Mouse (Mus musculus): Measurements from ENCODE around the gene Arhgap29. TPM values are rescaled to one million over a fixed set of nuclear protein-coding genes. Genes with fewer than 3 reads are reported as not detected.

Gene Arhgap29
- polyA plus RNA-seq, 1 experiment = 6.3 TPM

DNA sequence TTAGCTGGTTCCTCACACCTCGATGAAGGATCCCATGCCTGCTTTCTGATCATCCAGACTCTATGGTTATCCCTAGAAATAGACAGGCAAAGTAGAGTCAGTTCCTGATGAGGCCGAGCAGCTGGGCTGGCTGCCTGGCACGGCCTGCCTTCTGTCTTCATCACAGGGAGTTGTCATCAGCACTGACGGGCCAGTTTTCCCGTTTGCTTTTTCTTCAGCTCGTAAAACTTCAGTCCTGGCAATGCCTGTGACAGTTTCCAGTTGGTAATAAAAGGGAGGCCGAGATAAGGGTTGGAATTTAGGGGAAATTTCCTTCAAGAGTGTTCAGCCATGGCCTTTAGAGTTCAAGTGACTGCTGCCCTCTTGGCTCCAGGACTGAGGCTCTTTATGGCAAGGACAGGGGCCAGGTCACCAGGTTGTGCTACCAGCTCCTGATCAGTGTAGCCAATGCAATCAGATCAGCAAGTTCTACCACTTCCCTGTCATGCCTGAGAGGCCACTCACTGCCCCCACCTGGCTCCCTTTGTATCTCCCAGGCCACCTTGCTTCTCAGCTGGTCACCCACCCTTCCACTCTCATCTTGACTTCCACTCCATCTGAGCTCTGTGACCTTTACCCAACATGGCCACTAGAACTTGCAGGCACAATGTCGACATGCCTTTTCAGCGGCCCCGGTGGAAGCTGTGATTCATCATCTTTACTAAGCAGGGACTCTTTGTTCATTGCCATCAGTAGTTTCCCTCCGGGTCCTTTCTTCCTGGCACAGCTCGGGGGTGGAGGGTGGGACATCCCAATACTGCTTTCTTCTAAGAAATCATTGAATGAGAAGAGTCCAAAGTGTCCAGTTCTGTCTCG is 112.4 kb downstream of the Arhgap29 start:
- no peak for DNase-seq
- WGBS = 90% methylated on average over 13 of the region's 13 CpGs
- H3K36me3 ChIP-seq (ENCODE audit: control insufficient read depth, insufficient read depth, low read length) = no peaks in the 10 kb centered on the region
- TF ChIP-seq CTCF (IDR thresholded peaks at IDR 0.05; ENCODE audit: borderline replicate concordance, control insufficient read depth, extremely low read depth, insufficient read depth, low read length, poor library complexity) (no peak), POLR2A (IDR thresholded peaks at IDR 0.05; ENCODE audit: control insufficient read depth, extremely low read depth, insufficient read depth, low read length, poor library complexity) (no peak)
- H3K27me3 ChIP-seq (ENCODE audit: control insufficient read depth, insufficient read depth, low read length) = no peaks in the 10 kb centered on the region
- H3K4me1 ChIP-seq (replicated peaks; ENCODE audit: control insufficient read depth, insufficient read depth, low read length) = no peaks in the 10 kb centered on the region
- H3K27ac ChIP-seq (ENCODE audit: control insufficient read depth, insufficient read depth, low read length) = no peak overlapping the region
- H3K4me3 ChIP-seq (ENCODE audit: control insufficient read depth, insufficient read depth, low read length) = no peak overlapping the region

Other genes starting within 250 kb of the Arhgap29 start
- 4.6 and 6.3 TPM in 2 replicates for gene F3, start 229.0 kb upstream of the Arhgap29 start, polyA plus RNA-seq (2012; rRNA removed)
- 5.1 and 5.4 TPM in 2 replicates for gene Abcd3, start 137.2 kb upstream of the Arhgap29 start, polyA plus RNA-seq (2012; rRNA removed)
- gene Abca4, start 91.9 kb downstream of the Arhgap29 start, polyA plus RNA-seq (2012; rRNA removed) = 0.29 and 0.58 TPM in 2 replicates